Mouse (Mus musculus): ENCODE measurements around the gene Ubac2.

The Ubac2 gene

DNA sequence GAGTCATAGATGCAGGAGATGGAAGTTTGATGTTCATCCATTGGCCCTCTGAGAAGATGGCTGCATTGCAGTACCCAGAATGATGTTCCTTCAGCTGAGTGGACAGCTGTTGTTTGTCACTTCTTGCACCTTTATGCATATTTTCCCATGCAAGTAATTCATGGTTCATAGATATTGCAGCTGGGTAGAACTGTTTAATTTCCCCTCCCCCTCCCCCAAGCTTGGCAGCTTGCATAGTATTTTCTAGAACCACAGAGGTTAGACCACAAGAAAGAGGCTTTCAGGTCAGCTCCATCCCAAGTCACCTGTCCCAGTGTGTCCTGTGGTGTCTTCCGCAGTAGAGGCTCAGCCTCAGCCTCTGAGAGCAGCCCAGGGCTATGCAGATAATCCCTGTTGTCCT is 92.0 kb downstream of the Ubac2 start:
- no peak for DNase-seq (ENCODE audit: low spot score)

DNA sequence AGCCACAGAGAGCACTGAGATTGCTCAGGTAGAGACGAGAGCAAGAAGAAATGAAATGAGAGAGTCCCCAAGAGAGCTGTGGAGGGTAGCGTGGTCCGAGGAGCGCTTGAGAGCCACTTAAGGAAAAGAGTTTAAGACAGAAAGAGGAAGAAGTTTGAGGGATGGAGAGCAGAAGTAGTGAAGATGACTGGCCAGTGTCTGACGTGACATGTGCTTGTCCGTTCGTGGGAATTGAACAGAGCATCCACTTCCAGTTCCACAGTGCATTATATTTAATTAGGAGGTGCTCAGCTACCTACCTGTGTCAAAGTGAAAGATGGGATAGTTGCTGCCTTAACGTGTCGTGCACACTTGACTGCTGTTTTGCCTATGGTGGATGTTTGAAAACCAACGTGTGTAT is 94.7 kb downstream of the Ubac2 start:
- DNase-seq (ENCODE audit: low spot score) = no peak

- DNase-seq (ENCODE audit: low spot score) = no peak
Measured at GRCm38 (mm10) chr14:121981531-121981930, 103.1 kb downstream of the Ubac2 start.

DNA sequence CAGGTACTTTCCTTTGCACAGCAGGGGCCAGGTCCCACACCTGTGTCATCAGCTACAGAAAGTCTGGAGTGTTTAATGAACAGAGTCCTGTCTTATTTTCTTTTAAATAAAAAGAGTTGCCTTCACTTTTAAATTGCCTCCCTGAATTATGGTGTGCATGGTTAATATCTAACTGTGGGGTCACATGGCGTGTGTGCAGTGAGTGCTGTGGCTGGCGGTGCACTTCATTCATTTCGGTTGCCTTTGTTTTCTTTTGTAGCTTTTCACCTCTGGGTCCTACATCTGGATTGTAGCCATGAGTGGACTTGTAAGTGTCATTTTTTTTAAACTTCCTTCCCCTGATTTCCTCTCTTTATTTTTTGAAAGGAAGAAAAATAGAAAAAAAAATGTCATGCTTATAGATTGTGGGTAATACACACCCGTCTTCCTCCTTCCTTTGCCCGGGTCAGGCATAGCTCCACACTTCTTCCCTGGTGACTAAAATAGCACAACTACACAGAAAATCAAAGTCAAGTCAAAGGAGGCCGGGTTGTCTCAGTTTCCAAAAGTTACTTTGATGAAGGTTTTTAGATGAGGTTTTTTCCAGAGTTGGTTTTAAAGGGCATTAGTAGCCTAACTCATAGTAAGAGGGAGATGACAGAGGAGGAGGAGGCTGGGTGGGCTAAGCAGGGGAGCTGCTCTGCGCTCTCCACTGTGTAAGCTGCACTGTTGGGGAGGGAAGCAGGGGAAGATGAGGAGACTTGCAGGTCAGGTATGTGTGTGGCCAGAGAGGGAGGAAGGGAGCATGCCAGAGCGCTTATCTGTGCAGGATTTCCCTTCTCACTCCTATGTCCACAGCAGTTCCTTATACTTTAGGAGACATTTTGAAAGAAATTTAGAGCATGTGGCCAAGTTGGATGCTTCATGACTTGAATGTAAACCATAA is 104.9 kb downstream of the Ubac2 start:
- DNase-seq (ENCODE audit: low spot score) = no peak

GRCm38 (mm10) chr14:121985477-121985876 is 107.1 kb downstream of the Ubac2 start:
- no peak for DNase-seq (ENCODE audit: low spot score)

GRCm38 (mm10) chr14:121986028-121986427 is 107.6 kb downstream of the Ubac2 start:
- DNase-seq (ENCODE audit: low spot score) = no peak

DNA sequence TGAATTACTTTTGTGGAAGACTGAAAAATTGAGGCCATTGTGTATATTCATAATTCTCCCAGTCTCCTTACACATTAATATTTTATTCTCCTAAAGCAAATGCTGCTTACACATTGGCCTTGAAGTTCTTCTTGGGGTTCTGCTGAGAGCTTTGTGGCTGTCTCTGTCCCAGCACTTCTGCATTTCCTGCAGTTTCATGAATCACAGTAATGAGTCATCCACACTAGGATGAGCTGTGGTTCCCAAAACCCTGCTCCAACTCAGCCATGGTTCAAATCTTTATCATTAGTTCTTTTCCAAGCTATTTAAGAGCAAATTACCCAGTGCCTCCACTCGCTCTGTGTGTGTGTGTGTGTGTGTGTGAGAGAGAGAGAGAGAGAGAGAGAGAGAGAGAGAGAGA is 108.9 kb downstream of the Ubac2 start:
- no peak for DNase-seq (ENCODE audit: low spot score)

DNA sequence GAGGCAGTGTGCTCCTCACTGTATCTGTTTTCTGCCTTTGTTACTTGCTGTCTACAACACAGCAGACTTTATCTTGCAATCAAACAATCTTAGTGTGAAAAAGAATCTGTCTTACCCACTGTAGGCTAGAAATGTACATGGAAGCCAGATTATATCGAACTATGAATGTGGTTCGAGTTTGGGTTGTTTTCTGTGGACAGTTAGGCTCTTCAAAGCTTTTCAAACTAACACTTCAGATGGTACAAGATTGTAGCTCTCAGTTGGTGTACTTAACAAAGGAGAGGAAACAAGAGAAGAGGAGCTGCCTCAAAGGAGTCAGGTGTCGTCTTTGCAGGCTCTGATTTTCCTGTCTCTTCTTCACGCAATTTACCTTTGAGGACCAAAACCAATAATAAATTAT is 109.3 kb downstream of the Ubac2 start:
- no peak for DNase-seq (ENCODE audit: low spot score)

DNA sequence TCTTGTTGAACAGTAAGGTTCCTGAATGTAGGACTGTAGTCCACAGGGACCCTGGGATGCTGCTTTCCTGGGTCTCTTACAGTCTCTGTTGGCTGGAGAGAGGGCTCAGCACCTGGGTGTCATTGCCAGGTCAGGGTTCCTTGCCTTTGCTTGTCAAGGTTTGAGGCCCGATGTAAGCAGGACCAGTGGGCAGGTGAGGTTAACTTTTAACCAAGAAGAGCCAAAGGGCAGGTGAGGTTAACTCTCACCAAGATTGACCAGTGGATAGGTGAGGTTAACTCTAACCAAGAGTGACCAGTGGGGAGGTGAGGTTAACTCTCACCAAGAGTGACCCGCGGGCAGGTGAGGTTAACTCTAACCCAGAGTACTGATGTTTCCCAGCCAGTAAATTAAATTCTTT is 110.9 kb downstream of the Ubac2 start:
- no peak for DNase-seq (ENCODE audit: low spot score)

GRCm38 (mm10) chr14:121989869-121990268 is 111.4 kb downstream of the Ubac2 start:
- no peak for DNase-seq (ENCODE audit: low spot score)

DNA sequence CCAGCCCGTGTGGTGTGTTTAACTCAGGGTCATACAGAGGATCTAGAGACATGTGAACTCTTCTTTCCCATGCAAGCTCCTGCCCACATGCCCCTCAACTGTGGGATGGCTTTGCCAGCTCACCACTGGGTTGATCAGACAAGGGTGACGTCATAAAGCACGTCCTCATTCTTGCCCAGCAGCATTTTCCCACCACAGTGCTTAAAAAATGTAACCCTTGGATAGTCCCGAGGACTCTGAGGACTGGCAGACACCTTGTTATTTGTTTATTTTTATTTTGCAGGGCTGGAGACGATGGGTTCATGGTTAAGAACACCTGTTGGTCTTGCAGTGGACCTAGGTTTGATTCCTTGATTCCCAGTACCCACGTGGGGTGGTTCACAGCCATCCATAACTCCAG is 112.5 kb downstream of the Ubac2 start:
- DNase-seq (ENCODE audit: low spot score) = no peak

DNA sequence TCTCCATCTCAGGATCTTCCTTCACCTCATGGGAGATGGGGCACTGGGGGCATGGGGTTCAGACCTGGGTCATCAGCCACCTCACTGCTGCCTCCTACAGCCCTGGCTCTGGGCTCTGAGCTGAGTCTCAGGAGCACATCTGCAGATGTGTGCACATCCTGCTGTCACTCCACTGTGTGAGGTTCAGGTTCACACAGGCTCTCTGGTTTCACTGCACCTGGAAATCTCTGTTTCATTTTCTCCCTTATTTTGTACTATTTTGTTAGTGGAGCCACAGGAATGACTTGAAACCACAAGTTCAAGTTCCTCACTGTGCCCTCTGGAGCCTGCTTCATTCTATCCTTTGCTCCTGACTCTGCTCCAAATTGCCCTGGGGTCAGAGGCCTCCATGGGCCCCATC is 113.5 kb downstream of the Ubac2 start:
- DNase-seq (ENCODE audit: low spot score) = no peak

GRCm38 (mm10) chr14:121992395-121993280 is 114.2 kb downstream of the Ubac2 start:
- DNase-seq (ENCODE audit: low spot score) = no peak

DNA sequence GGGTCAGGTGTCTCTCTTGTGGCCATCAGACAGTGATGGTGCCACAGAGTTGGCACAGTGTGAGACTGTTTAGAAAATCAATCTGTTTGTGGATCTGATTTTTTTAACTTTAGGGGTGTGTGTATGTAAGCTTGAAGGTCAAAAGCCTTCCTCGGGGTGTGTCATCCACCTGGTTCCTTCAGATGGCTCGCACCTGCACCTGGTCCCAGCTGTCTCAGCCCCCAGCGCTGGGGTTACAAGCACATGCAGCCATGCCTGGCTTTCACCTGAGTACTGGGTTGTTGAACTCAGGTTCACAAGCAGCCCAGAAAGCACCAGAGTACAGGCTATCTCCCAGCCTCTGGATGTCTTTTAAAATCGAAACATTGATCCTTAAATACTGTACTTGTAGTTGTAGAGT is 115.2 kb downstream of the Ubac2 start:
- DNase-seq (ENCODE audit: low spot score) = no peak

GRCm38 (mm10) chr14:121994171-121994700 is 115.8 kb downstream of the Ubac2 start:
- DNase-seq (ENCODE audit: low spot score) = no peak

DNA sequence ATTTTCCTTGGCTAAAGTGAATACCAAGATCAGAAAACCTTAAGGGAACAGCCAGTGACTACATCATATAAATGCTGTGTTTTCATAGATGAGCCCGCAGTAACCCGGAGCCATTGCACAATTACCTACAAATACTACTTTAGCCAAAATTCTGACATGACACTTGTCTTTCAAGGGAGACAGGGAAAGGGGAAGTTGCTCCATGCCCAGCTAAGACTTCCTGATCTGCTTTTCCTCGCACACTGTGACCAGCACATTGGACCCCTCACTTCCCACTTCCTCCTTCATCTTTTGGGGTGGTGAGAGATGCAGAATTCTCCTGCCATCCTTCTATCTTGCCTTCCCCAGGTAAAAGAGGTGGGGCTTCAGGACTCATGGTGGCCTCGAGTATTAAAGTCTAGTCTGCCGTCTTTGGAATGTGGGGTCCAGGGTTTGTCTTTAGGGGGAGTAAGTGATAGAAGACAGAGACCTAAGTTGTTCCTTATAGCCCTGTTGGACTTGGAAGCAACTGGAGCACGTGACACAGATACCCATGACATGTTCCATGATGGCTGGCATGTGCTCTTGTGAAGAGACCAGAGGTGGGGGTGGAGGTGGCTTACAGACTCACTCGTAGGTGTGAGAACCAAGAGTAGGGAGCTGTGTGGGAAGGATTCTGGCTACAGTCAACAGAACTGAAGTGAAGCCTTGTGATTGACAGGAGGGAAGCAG is 116.6 kb downstream of the Ubac2 start:
- DNase-seq (ENCODE audit: low spot score) = no peak

GRCm38 (mm10) chr14:121995557-121995870 is 117.1 kb downstream of the Ubac2 start:
- no peak for DNase-seq (ENCODE audit: low spot score)

- DNase-seq (ENCODE audit: low spot score) = no peak
Measured at GRCm38 (mm10) chr14:121996786-121997185, 118.4 kb downstream of the Ubac2 start.

DNA sequence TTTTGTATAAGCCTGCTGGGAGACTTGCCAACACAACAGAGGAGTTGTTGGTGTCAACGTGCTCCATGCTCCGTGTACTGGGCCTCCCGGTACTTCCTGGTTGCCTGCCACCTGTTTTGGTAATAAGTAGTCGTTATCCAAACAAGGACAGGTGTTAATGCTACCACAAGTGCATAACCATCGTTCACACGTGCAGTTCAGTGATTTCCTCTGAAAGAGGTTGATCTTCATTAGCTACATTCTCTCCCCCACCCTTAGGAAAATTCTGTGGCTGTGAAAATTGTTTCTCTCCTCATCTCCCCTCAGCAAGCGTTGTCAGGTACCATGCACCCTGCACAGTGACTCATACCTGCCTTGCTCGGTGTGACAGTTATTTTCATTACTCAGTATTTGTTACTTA is 121.0 kb downstream of the Ubac2 start:
- DNase-seq (ENCODE audit: low spot score) = no peak

DNA sequence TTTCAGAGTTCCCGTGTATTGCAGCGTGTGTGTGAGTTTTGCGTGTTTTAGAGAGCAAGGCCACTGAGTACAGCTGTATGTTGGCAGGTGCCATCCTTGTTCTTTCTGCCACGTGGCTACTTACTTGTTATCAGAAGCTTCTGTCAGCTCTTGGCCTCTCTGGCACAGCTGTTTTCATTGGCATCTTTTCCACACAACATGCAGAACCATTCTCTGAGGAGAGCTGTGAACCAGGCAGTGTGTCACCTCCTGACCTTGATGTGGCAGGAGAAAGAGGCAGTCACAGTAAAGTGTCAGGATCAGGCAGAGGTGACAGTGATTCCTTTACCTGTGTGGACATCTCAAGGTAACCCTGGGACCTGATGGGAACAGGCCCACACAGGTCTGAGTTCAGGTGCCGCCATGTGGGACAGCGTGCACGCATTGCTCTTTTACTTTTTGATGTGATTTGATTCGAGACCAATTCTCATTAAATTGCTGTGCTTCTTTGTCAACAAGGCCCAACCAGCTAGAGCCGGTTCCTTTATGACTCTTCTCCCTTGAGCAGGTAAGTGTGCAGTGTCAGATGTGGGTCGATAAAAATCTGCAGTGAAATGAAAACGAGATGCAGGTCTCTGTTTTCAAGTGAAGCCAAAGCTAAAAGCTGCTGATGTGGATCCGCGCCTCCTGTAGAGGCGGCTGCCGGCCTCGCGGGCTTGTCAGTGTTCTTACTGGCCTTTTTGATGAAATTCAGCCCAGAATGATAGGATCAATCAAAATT is 122.1 kb downstream of the Ubac2 start:
- DNase-seq (ENCODE audit: low spot score) = no peak

DNA sequence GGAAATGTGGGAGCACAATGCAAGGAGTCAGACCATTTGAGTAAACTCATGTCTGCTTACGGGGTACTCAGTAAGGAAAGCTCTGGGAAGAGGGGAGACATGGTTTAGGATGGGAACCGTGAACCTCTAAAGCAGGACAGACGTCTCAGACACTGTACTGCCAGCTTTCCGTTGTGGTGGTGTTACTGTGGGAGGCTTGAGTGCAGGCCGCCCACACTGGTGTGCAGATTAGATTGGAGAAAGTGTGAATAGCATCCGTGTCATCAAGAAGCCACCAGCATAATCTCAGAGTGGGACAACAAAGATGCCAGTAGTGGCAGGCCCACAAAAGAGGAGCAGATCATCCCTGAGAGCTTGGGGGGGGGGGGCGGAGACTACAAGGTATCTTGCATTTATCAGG is 123.8 kb downstream of the Ubac2 start:
- no peak for DNase-seq (ENCODE audit: low spot score)

DNA sequence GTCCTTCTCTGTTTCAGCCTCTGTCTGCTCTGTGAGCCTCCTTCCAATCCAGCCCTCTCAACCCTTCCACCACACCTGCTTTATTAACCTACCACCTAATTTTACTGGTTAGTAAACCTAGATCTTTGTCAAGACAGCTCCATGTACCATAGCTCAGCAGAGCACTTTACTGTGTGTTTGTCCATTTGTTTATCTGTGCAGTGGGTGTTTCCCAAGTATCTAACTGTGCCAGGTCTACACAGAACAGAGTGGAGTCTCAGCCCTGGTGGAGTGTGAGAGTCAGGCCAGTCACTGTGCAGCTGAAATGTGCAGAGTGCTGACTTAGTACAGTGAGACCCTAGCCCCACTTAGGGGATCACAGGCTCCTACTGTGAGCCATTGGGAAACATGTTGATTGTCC is 125.4 kb downstream of the Ubac2 start:
- no peak for DNase-seq (ENCODE audit: low spot score)
